Mouse (Mus musculus): ENCODE results near the gene Coro1a. TPM values are rescaled to one million over a fixed set of nuclear protein-coding genes. Genes with fewer than 3 reads are reported as not detected.
A peak's percentile ranks its signal among the peaks of the same experiment; 100 is the strongest.
"Not testable (repeated sequence)": the region's sequence is repeated elsewhere in the genome, so short reads cannot be mapped to it uniquely, and the experiment has no call there.

The Coro1a gene
- polyA plus RNA-seq, 1 experiment from 2014 or later: 50.1 TPM

DNA sequence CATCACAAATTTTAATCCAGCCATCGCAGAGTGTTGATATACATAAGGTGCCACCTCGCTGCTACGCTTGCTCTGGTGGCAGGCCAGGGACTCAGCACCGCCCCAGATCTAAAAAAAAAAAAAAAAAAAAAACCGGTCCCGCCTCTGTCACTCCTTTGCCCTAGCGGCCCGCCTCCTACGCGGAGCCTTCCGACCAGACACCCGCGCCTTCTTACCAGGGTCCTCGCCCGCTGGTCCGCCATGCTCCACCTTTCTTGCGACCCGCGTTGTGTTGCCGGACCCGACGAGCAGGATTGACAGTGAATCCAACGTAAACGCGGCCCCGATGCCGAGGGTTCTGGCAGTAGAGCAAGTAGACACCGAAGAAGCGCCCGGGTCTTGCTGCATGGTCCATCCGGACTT, 12.4 kb downstream of the Coro1a start, which contains the start of gene Bola2:
TSS of gene Bola2 (plus strand) at position 192 of the 402 bp plus-strand sequence.
- Histone ChIP-seq H3K4me1 (peaks cover 13% of the 10 kb centered on the region), H3K27me3 (replicated peaks) (no peaks in the 10 kb centered on the region), H3K27ac (peak within 1 kb of the TSS; percentile 98), H3K4me3 (replicated peaks) (peak within 1 kb of the TSS; percentile 93), H3K9me3 (no peaks in the 10 kb centered on the region), H3K4me2 (peak within 1 kb of the TSS; percentile 95), H3K36me3 (peaks cover 17% of the 10 kb centered on the region), H3K9ac (peak within 1 kb of the TSS; percentile 87)
- under 1% methylated on average over 31 of the region's 31 CpGs for WGBS
- peak; percentile 63; the same call in 1 of the 2 replicates for ATAC-seq (ENCODE audit: insufficient read depth, low FRiP score, low read depth)

- no peak for ATAC-seq (ENCODE audit: insufficient read depth, low FRiP score, low read depth)
- H3K27me3 ChIP-seq (replicated peaks): no peaks in the 10 kb centered on the region
- H3K9ac ChIP-seq: no peak overlapping the region
- 40% methylated on average over 10 of the region's 10 CpGs for WGBS
- H3K27ac ChIP-seq: no peak overlapping the region; the same call in 1 of the 2 replicates
- H3K4me1 ChIP-seq: peaks cover 13% of the 10 kb centered on the region
- H3K4me3 ChIP-seq (replicated peaks): peak overlapping the region; percentile 93
- peaks cover 17% of the 10 kb centered on the region for H3K36me3 ChIP-seq
- H3K4me2 ChIP-seq: peak overlapping the region; percentile 73
- no peaks in the 10 kb centered on the region for H3K9me3 ChIP-seq
Measured at GRCm38 (mm10) chr7:126694441-126695051, 13.0 kb downstream of the Coro1a start.

DNA sequence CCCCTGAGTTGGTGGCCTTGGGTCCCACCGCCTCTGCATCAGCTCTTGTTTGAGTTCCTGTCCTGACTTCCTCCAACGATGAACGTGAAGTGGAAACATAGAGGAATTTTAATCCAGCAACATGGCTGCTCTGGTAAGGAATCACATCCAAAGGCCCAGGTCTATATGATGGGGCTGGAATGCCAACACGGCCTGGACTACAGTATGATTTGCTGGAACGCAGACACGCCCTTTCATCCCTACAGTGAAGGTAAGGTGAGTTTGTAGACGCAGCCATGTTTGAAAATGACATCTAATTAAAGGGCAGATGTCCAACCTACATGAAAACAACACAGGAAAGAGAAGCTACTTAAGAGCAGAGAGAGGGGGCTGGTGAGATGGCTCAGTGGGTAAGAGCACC, 13.8 kb downstream of the Coro1a start:
- ATAC-seq (ENCODE audit: insufficient read depth, low FRiP score, low read depth): no peak
- H3K27ac ChIP-seq: no peak overlapping the region
- H3K4me3 ChIP-seq (replicated peaks): no peak overlapping the region
- H3K4me2 ChIP-seq: 0 out of 2 replicates have a peak overlapping the region, but pooled peaks have one; percentile 2
- peaks cover 17% of the 10 kb centered on the region for H3K36me3 ChIP-seq
- no peaks in the 10 kb centered on the region for H3K27me3 ChIP-seq (replicated peaks)
- 74% methylated on average over 7 of the region's 7 CpGs for WGBS
- no peaks in the 10 kb centered on the region for H3K9me3 ChIP-seq
- H3K9ac ChIP-seq: no peak overlapping the region
- peaks cover 13% of the 10 kb centered on the region for H3K4me1 ChIP-seq

DNA sequence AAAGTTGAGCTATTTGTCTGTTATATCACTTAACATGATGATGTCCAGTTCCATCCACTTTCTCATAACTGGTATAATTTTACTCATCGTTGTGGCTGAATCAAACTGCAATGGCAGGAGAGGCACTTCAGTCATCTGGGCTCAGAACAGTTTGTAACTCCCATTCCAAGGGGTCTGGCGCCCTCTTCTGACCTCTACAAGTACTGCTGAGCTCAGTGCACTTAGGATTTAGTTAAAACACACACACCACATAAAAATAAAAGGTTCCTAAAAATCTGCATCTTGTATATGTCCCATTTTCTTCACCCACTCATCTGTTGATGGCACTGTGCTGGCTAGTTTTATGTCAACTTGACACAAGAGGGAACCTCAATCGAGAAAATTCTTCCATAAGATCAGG, 14.3 kb downstream of the Coro1a start:
- H3K36me3 ChIP-seq: peaks cover 17% of the 10 kb centered on the region
- no peak overlapping the region for H3K27ac ChIP-seq
- ATAC-seq (ENCODE audit: insufficient read depth, low FRiP score, low read depth): no peak
- 31% methylated on average over 3 of the region's 3 CpGs for WGBS
- no peak overlapping the region for H3K4me2 ChIP-seq
- no peak overlapping the region for H3K4me3 ChIP-seq (replicated peaks)
- no peak overlapping the region for H3K9ac ChIP-seq
- H3K4me1 ChIP-seq: peaks cover 13% of the 10 kb centered on the region
- no peaks in the 10 kb centered on the region for H3K9me3 ChIP-seq
- no peaks in the 10 kb centered on the region for H3K27me3 ChIP-seq (replicated peaks)

GRCm38 (mm10) chr7:126692426-126692825, 15.2 kb downstream of the Coro1a start:
- Histone ChIP-seq H3K4me1 (peaks cover 13% of the 10 kb centered on the region), H3K4me2 (no peak overlapping the region), H3K9me3 (no peaks in the 10 kb centered on the region), H3K27ac (no peak overlapping the region), H3K27me3 (replicated peaks) (no peaks in the 10 kb centered on the region), H3K9ac (no peak overlapping the region), H3K4me3 (replicated peaks) (no peak overlapping the region), H3K36me3 (peaks cover 17% of the 10 kb centered on the region)
- WGBS: 92% methylated on average over 26 of the region's 26 CpGs
- ATAC-seq (ENCODE audit: insufficient read depth, low FRiP score, low read depth): no peak

DNA sequence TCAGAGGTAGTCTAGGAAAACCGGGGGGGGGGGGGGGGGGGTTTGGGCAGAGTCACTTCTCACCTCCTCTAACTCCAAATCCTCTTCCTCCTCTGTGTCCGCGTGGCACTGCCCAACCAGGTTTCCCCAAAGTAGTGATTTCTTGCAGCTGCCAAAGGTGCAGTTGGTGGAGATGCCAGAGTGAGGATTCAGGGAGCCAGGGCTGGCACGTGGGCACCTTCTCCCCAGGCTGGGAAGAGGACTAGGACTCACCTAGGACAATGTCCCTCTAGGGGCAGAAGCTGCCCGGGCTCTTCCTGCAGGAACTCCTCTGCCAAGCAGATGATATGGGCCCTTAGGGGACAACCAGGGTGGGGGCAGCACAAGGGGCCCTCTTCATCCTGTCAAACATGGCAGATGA, 15.9 kb downstream of the Coro1a start:
- Histone ChIP-seq H3K9me3 (no peaks in the 10 kb centered on the region), H3K27ac (no peak overlapping the region), H3K27me3 (replicated peaks) (no peaks in the 10 kb centered on the region), H3K4me1 (peaks cover 10% of the 10 kb centered on the region), H3K36me3 (peaks cover 17% of the 10 kb centered on the region), H3K4me2 (no peak overlapping the region), H3K9ac (no peak overlapping the region), H3K4me3 (replicated peaks) (no peak overlapping the region)
- no peak for ATAC-seq (ENCODE audit: insufficient read depth, low FRiP score, low read depth)
- WGBS: 75% methylated on average over 5 of the region's 5 CpGs

- Histone ChIP-seq H3K4me3 (replicated peaks) (no peak overlapping the region), H3K4me1 (0 out of 2 replicates have a peak, but pooled peaks cover 5% of the 10 kb centered on the region), H3K4me2 (no peak overlapping the region), H3K27me3 (replicated peaks) (no peaks in the 10 kb centered on the region), H3K9ac (no peak overlapping the region), H3K27ac (no peak overlapping the region), H3K36me3 (peaks cover 17% of the 10 kb centered on the region), H3K9me3 (no peaks in the 10 kb centered on the region)
- 84% methylated on average over 3 of the region's 3 CpGs for WGBS
- no peak for ATAC-seq (ENCODE audit: insufficient read depth, low FRiP score, low read depth)
Measured at GRCm38 (mm10) chr7:126690737-126691136, 16.9 kb downstream of the Coro1a start.

DNA sequence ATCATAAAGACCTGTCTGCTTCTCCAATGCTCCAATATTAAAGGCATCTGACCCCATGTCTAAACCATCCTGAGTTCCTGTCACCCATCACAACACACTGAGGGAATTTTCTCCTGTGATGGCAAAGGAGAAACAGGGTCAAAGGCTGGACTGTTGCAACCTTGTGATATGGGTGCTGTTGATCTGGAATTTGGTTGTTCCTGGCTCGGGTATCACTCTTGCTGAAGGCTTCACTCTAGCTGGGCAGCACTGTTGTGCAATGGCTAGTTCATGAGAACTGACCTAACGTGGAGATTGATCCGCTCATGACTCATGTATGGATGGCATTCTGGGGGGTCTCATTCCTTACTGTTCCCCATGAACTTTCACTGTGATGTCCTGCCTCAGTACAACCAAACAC, 18.6 kb downstream of the Coro1a start:
- WGBS: 72% methylated on average over 3 of the region's 3 CpGs
- H3K9ac ChIP-seq: no peak overlapping the region
- H3K36me3 ChIP-seq: peaks cover 17% of the 10 kb centered on the region
- no peaks in the 10 kb centered on the region for H3K27me3 ChIP-seq (replicated peaks)
- H3K4me1 ChIP-seq: no peaks in the 10 kb centered on the region
- H3K9me3 ChIP-seq: no peaks in the 10 kb centered on the region
- H3K4me3 ChIP-seq (replicated peaks): no peak overlapping the region
- ATAC-seq (ENCODE audit: insufficient read depth, low FRiP score, low read depth): no peak
- no peak overlapping the region for H3K27ac ChIP-seq
- no peak overlapping the region for H3K4me2 ChIP-seq

GRCm38 (mm10) chr7:126688156-126688555, 19.4 kb downstream of the Coro1a start:
- not testable (repeated sequence) for H3K9me3 ChIP-seq; H3K27ac ChIP-seq; H3K4me2 ChIP-seq; H3K27me3 ChIP-seq (replicated peaks); H3K4me1 ChIP-seq; ATAC-seq (ENCODE audit: insufficient read depth, low FRiP score, low read depth); H3K9ac ChIP-seq; H3K4me3 ChIP-seq (replicated peaks)
- peaks cover 17% of the 10 kb centered on the region for H3K36me3 ChIP-seq
- WGBS: 74% methylated on average over 4 of the region's 4 CpGs

DNA sequence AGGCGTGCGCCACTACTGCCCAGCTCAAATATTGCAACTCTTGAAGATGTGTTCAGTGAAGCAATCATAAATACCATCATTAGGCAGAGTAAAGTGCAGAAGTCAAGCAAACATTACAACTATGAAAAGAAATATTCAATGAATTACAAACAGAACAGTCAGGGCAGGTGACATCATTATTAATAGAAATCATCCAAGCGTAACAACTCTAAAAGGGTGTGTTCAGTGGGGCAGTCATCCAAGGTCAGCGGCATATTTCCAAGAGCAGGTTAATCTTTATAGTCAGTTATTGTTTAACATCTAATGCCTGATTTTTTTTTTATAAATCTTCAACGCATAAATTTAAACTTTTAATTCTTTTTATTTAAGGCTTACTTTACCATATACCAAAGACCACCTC, 26.4 kb downstream of the Coro1a start:
- H3K4me3 ChIP-seq (replicated peaks): no peak overlapping the region
- H3K36me3 ChIP-seq: no peaks in the 10 kb centered on the region
- H3K4me1 ChIP-seq: no peaks in the 10 kb centered on the region
- 79% methylated on average over 5 of the region's 5 CpGs for WGBS
- H3K9ac ChIP-seq: no peak overlapping the region
- ATAC-seq (ENCODE audit: insufficient read depth, low FRiP score, low read depth): no peak
- H3K9me3 ChIP-seq: no peaks in the 10 kb centered on the region
- no peak overlapping the region for H3K4me2 ChIP-seq
- no peak overlapping the region for H3K27ac ChIP-seq
- no peaks in the 10 kb centered on the region for H3K27me3 ChIP-seq (replicated peaks)

GRCm38 (mm10) chr7:126679683-126680082, 27.9 kb downstream of the Coro1a start:
- no peaks in the 10 kb centered on the region for H3K36me3 ChIP-seq
- no peaks in the 10 kb centered on the region for H3K27me3 ChIP-seq (replicated peaks)
- H3K9me3 ChIP-seq: no peaks in the 10 kb centered on the region
- no peak overlapping the region for H3K4me3 ChIP-seq (replicated peaks)
- no peaks in the 10 kb centered on the region for H3K4me1 ChIP-seq
- 85% methylated on average over 5 of the region's 5 CpGs for WGBS
- no peak overlapping the region for H3K4me2 ChIP-seq
- H3K9ac ChIP-seq: no peak overlapping the region
- H3K27ac ChIP-seq: no peak overlapping the region
- ATAC-seq (ENCODE audit: insufficient read depth, low FRiP score, low read depth): no peak

GRCm38 (mm10) chr7:126678545-126679341, 28.8 kb downstream of the Coro1a start:
- 0 out of 2 replicates have a peak, but pooled peaks cover 2% of the 10 kb centered on the region for H3K36me3 ChIP-seq
- H3K9ac ChIP-seq: no peak overlapping the region
- no peak overlapping the region for H3K4me3 ChIP-seq (replicated peaks)
- no peak for ATAC-seq (ENCODE audit: insufficient read depth, low FRiP score, low read depth)
- no peaks in the 10 kb centered on the region for H3K4me1 ChIP-seq
- H3K9me3 ChIP-seq: no peaks in the 10 kb centered on the region
- no peak overlapping the region for H3K27ac ChIP-seq
- no peaks in the 10 kb centered on the region for H3K27me3 ChIP-seq (replicated peaks)
- WGBS: 52% methylated on average over 8 of the region's 8 CpGs
- no peak overlapping the region for H3K4me2 ChIP-seq

Data from stomach, embryonic 15.5 days (tissue).